Mouse (Mus musculus) neural tube, embryonic 11.5 days (tissue): ENCODE data around the gene Med19. TPM values are rescaled to one million over a fixed set of nuclear protein-coding genes. Genes with fewer than 3 reads are reported as not detected.

Experiments
- ATAC-seq: fragments of 200-750 bp; cut with Nextera tagmentation; 2 replicates; pipeline ENCODE4 v1.8.0; 2017; ENCODE audit warnings: moderate number of reproducible peaks, mild to moderate bottlenecking, moderate TSS enrichment, moderate library complexity; ENCODE audit not compliant: insufficient read depth, low FRiP score, low TSS enrichment
- DNase-seq: peaks from one replicate; pipeline ENCODE4 v3.0.0-alpha.2; 2015; ENCODE audit warnings: low spot score
- H3K27ac ChIP-seq: fragments of 300-500 bp; sonication (generic); 2 replicates; pipeline ENCODE4 v1.5.1; 2014; ENCODE audit warnings: low read depth, mild to moderate bottlenecking, low read length
- H3K27me3 ChIP-seq: fragments of 300-500 bp; sonication (generic); 2 replicates; pipeline ENCODE4 v1.6.1; 2014; ENCODE audit warnings: mild to moderate bottlenecking, low read length, mixed read lengths; ENCODE audit not compliant: control insufficient read depth, insufficient read depth
- H3K36me3 ChIP-seq: fragments of 300-500 bp; sonication (generic); 2 replicates; pipeline ENCODE4 v1.6.1; 2014; ENCODE audit warnings: mild to moderate bottlenecking, low read length, moderate library complexity, mixed read lengths; ENCODE audit not compliant: control insufficient read depth, insufficient read depth
- H3K4me1 ChIP-seq: fragments of 300-500 bp; sonication (generic); 2 replicates; pipeline ENCODE4 v1.6.1; 2014; ENCODE audit warnings: low read length, mixed read lengths; ENCODE audit not compliant: control insufficient read depth, insufficient read depth
- H3K4me2 ChIP-seq: fragments of 300-500 bp; sonication (generic); 2 replicates; pipeline ENCODE4 v1.6.1; 2014; ENCODE audit warnings: low read depth, mild to moderate bottlenecking, moderate library complexity
- H3K4me3 ChIP-seq: fragments of 300-500 bp; sonication (generic); 2 replicates; pipeline ENCODE4 v1.5.1; 2014; ENCODE audit warnings: low read depth, low read length
- H3K9ac ChIP-seq: fragments of 300-500 bp; sonication (generic); 2 replicates; pipeline ENCODE4 v1.6.1; 2014; ENCODE audit warnings: mild to moderate bottlenecking, low read length
- H3K9me3 ChIP-seq: fragments of 300-500 bp; sonication (generic); 2 replicates; pipeline ENCODE4 v1.6.1; 2016; ENCODE audit warnings: low read length; ENCODE audit not compliant: control insufficient read depth
- WGBS: fragments of 180-500 bp; shearing (Covaris S2); extraction: QIAGEN DNeasy Blood & Tissue Kit; methylation state at CpG from one replicate; pipeline ENCODE4 v1.1.7; 2014; 5-methylcytosine and 5-hydroxymethylcytosine counted together
- polyA plus RNA-seq: library from polyadenylated mRNA; unstranded; fragments of >200 nt; fragmentation: Nextera tagmentation; extraction: Ambion mirVana; gene quantifications from 2 replicates; pipeline ENCODE4 v1.2.1, GENCODE M21; 2014

The Med19 gene
- polyA plus RNA-seq, 1 experiment from 2014 or later, result 59.4 TPM

- Histone ChIP-seq H3K9ac (no peak overlapping the region), H3K27me3 (no peaks in the 10 kb centered on the region), H3K4me2 (no peak overlapping the region), H3K36me3 (no peaks in the 10 kb centered on the region), H3K27ac (no peak overlapping the region), H3K9me3 (no peaks in the 10 kb centered on the region), H3K4me3 (no peak overlapping the region), H3K4me1 (peaks cover 27% of the 10 kb centered on the region)
- DNase-seq, result no peak
- ATAC-seq, result no peak
- 66% methylated on average over 5 of the region's 5 CpGs for WGBS
These were observed 39.6 kb upstream of the Med19 start for GRCm38 (mm10) chr2:84638428-84639220.

GRCm38 (mm10) chr2:84640833-84641232 is 37.4 kb upstream of the Med19 start:
- no peak for DNase-seq

GRCm38 (mm10) chr2:84646138-84646537 is 32.1 kb upstream of the Med19 start:
- Histone ChIP-seq H3K4me3 (no peak overlapping the region), H3K4me1 (0 out of 2 replicates have a peak, but pooled peaks cover 3% of the 10 kb centered on the region), H3K4me2 (no peak overlapping the region), H3K9ac (no peak overlapping the region), H3K27ac (no peak overlapping the region), H3K9me3 (no peaks in the 10 kb centered on the region), H3K36me3 (no peaks in the 10 kb centered on the region), H3K27me3 (no peaks in the 10 kb centered on the region)
- DNase-seq (no peak), ATAC-seq (no peak)
- WGBS, result 74% methylated on average over 1 of the region's 1 CpGs

More at GRCm38 (mm10) chr2:84640833-84641232, 37.4 kb upstream of the Med19 start:
- no peak overlapping the region for H3K4me2 ChIP-seq
- no peak overlapping the region for H3K9ac ChIP-seq
- H3K9me3 ChIP-seq, result no peaks in the 10 kb centered on the region
- H3K27me3 ChIP-seq, result no peaks in the 10 kb centered on the region
- ATAC-seq, result no peak
- H3K4me1 ChIP-seq, result peaks cover 17% of the 10 kb centered on the region
- no peaks in the 10 kb centered on the region for H3K36me3 ChIP-seq
- H3K27ac ChIP-seq, result no peak overlapping the region
- H3K4me3 ChIP-seq, result no peak overlapping the region

DNA sequence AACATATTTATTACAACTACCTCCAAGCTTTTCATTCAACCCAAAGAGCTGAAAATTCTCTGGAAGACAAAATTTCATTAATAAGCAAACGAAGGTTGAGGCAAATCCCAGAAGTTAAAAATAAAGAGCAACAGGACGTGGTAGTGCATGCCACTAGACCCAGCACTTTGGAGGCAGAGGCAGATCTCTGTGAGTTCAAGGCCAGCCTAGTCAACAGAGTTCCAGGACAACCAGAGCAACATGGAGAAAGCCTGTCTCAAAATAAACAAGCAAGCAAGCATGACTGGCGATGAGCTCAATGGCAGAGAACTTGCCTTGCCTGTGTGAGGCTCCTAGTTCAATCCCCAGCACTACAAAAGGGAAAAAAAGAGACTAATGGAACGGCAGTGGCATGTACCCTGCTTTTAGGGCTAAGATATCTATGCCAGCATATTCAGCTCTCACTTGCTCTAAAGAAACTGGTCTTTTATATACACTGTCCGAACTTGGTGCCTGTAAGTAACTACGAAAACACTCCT is 31.1 kb upstream of the Med19 start:
- Histone ChIP-seq H3K4me1 (0 out of 2 replicates have a peak, but pooled peaks cover 3% of the 10 kb centered on the region), H3K4me2 (peak overlapping the region; percentile 68), H3K27me3 (no peaks in the 10 kb centered on the region), H3K36me3 (no peaks in the 10 kb centered on the region), H3K4me3 (0 out of 2 replicates have a peak overlapping the region, but pooled peaks have one; percentile 70), H3K27ac (no peak overlapping the region), H3K9me3 (no peaks in the 10 kb centered on the region), H3K9ac (no peak overlapping the region)
- ATAC-seq, result no peak
- DNase-seq, result no peak
- 97% methylated on average over 6 of the region's 6 CpGs for WGBS

DNA sequence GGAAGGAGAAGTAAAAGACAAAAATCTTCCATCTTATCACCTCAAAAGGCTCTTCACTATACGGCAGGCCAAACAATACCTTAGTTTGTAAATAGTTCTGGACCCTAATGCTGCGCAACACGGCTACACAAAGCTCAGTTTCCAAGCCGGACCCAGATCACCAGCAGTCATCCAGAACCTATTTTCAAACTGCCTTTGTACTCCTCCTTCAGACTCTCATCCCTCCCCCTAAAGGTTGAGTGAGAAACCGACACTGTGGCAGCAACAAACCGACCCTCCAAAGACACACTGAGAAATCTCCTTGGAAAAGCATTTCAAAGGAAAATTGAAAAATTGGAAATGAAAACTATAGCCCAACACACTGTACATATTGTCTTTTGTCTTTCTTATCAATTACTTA is 29.8 kb upstream of the Med19 start:
- Histone ChIP-seq H3K4me1 (0 out of 2 replicates have a peak, but pooled peaks cover 3% of the 10 kb centered on the region), H3K27ac (no peak overlapping the region), H3K9me3 (no peaks in the 10 kb centered on the region), H3K4me3 (peak overlapping the region; percentile 70), H3K36me3 (no peaks in the 10 kb centered on the region), H3K27me3 (no peaks in the 10 kb centered on the region), H3K4me2 (peak overlapping the region; percentile 68), H3K9ac (peak overlapping the region; percentile 47)
- no peak for DNase-seq
- no peak for ATAC-seq
- WGBS, result 44% methylated on average over 6 of the region's 6 CpGs

GRCm38 (mm10) chr2:84649674-84650073 is 28.5 kb upstream of the Med19 start:
- WGBS, result under 1% methylated on average over 10 of the region's 10 CpGs
- Histone ChIP-seq H3K4me1 (0 out of 2 replicates have a peak, but pooled peaks cover 3% of the 10 kb centered on the region), H3K4me3 (peak overlapping the region; percentile 70), H3K4me2 (peak overlapping the region; percentile 68), H3K27ac (no peak overlapping the region), H3K27me3 (no peaks in the 10 kb centered on the region), H3K9ac (peak overlapping the region; percentile 83), H3K36me3 (no peaks in the 10 kb centered on the region), H3K9me3 (no peaks in the 10 kb centered on the region)
- DNase-seq (peak; percentile 21), ATAC-seq (no peak)

DNA sequence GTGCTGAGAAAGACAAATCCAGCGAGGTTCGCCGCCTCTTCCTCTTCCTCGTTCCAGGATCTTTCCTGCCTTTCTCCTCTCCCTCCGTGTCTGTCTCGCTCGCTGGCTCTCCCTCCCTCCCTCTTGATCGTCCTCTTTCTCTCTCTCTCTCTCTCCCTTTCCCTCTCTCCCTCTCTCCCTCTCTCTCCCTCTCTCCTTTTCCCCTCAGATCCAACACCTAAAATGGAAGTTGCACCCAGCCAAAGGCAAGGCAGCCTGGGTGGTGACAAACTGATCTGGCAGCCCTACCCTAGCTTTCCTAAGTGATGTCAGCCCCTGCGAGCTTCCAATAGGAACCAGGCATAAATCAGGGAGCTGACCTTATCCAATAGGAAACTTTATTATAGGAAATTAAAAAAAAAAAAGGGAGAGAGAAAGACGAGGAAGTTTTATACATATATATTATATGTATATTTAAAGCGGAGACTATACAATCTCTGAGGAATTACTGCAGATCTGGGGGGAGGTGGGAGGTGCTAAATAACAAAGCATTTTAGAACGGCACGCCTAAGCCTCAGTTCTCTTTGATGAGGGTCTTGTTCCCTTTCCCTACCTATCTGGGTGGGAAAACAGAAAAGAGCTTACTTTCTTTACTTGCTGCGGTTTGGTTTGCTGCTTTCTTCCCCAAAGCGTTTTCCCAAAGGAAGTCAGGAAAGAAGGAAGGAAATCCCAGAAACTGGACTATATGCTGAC is 27.6 kb upstream of the Med19 start, which contains the start of gene Ctnnd1:
Gene Ctnnd1 (minus strand): TSS at position 302 of the 732 bp plus-strand sequence.
- under 1% methylated on average over 15 of the region's 15 CpGs for WGBS
- Histone ChIP-seq H3K9me3 (no peaks in the 10 kb centered on the region), H3K4me3 (peak within 1 kb of the TSS; percentile 70), H3K27me3 (no peaks in the 10 kb centered on the region), H3K36me3 (no peaks in the 10 kb centered on the region), H3K9ac (peak within 1 kb of the TSS; percentile 83), H3K27ac (peak within 1 kb of the TSS; percentile 90), H3K4me1 (0 out of 2 replicates have a peak, but pooled peaks cover 3% of the 10 kb centered on the region), H3K4me2 (peak within 1 kb of the TSS; percentile 68)
- ATAC-seq, result peak; percentile 96
- DNase-seq, result peak; percentile 85

- Histone ChIP-seq H3K9ac (no peak overlapping the region), H3K27ac (no peak overlapping the region), H3K4me1 (0 out of 2 replicates have a peak, but pooled peaks cover 2% of the 10 kb centered on the region), H3K9me3 (no peaks in the 10 kb centered on the region), H3K4me2 (no peak overlapping the region), H3K36me3 (no peaks in the 10 kb centered on the region), H3K4me3 (no peak overlapping the region), H3K27me3 (no peaks in the 10 kb centered on the region)
- no peak for DNase-seq
- ATAC-seq, result no peak
These were observed 24.8 kb upstream of the Med19 start for GRCm38 (mm10) chr2:84653354-84653753.
